Mouse (Mus musculus) erythroblast, embryonic 14.5 days (primary cell): ENCODE measurements around the gene Farsb. TPM values are rescaled to one million over a fixed set of nuclear protein-coding genes. Genes with fewer than 3 reads are reported as not detected.

Experiments
- H3K27me3 ChIP-seq: 2 replicates; pipeline ENCODE4 v1.6.1; 2012; ENCODE audit warnings: inconsistent platforms; ENCODE audit not compliant: control insufficient read depth
- H3K36me3 ChIP-seq: 2 replicates; pipeline ENCODE4 v1.6.1; 2012; ENCODE audit warnings: mild to moderate bottlenecking, inconsistent platforms; ENCODE audit not compliant: control insufficient read depth
- H3K4me1 ChIP-seq: 2 replicates; pipeline ENCODE4 v1.6.1; 2012; ENCODE audit warnings: inconsistent platforms; ENCODE audit not compliant: control insufficient read depth
- H3K4me3 ChIP-seq: replicated peaks from 2 replicates; pipeline ENCODE3; 2012; ENCODE audit warnings: moderate library complexity, mild to moderate bottlenecking, inconsistent platforms
- H3K9me3 ChIP-seq: 2 replicates; pipeline ENCODE4 v1.6.1; 2012; ENCODE audit warnings: low read length, inconsistent platforms, mixed read lengths; ENCODE audit not compliant: control insufficient read depth
- GATA1 ChIP-seq: IDR thresholded peaks from 2 replicates; pipeline ENCODE4 v1.6.1; 2012; ENCODE audit warnings: low read length, inconsistent platforms, mixed read lengths
- TAL1 ChIP-seq: IDR thresholded peaks from 3 replicates; pipeline ENCODE4 v1.6.1; 2012; ENCODE audit warnings: low read length, inconsistent platforms, mixed read lengths
- polyA plus RNA-seq: library from polyadenylated mRNA; stranded (reverse); fragments of >175 nt; gene quantifications from 2 replicates; pipeline ENCODE4 v1.2.3, GENCODE M21; 2012

Farsb gene
- polyA plus RNA-seq, 1 experiment, result 0.72 TPM

DNA sequence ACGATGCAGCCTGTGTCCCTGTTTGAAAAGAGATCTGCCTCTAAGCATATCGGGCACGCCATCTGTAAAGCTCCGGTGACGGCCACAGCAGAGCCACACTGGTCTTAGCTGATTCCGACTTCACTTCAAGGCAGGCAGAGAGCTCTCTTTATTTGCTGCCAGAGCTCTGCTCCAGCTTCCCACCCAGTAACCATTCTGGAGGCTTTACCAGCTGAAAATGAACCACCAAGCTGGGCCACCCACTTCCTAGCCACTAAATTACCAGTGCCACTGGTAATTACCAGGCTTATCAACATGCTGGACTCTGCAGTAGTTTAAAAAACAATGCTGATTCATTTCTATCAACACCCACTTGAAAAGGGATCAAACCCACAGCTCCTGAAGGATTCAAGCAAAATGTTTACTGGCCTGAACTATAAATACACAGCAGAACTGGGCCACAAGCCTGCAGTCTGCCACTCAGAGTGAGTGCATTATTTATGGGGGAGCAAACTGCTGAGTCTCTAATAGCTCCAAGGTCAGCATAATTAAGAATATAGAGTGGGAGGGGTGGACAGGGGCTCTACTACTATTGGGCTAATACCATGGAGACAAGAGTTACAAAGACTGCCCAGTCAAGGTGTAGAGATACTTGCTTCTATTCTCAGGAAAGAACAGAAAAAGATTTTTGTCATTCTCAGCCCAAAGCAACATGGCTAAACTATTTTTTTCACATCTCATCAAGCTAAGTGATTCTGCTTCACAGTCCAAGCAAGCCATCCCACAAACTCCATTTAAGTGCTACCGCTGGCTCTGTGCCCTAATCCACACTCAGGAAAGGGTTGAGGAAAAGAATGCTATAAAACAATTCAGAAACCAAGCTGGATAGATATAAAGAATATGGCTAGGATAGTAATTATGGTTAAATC, 62.6 kb downstream of the Farsb start:
- peaks cover 66% of the 10 kb centered on the region for H3K36me3 ChIP-seq
- H3K4me3 ChIP-seq, result no peak overlapping the region
- no peaks in the 10 kb centered on the region for H3K4me1 ChIP-seq

DNA sequence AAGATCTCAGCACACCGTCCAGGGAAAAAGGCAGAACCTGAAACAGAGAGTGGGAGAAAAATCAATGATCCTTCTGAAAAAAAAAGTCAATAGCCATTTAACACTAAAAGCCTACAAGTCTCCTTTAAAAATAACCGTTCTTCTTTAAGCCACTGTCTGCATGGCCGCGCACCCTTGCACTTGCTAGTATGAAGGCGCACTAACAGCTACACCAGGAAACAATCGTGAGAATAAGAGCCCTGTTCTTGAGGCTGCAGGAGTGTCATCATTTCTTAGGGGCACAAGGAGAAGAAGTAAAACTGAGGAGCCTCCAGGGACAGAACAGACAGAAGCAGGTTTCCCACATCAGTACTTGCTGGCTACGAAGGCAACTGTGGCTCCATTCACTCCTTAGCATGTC, 63.4 kb downstream of the Farsb start:
- Histone ChIP-seq H3K27me3 (no peaks in the 10 kb centered on the region), H3K4me1 (no peaks in the 10 kb centered on the region), H3K4me3 (no peak overlapping the region), H3K36me3 (peaks cover 68% of the 10 kb centered on the region), H3K9me3 (no peaks in the 10 kb centered on the region)
- TF ChIP-seq GATA1 (no peak), TAL1 (no peak)

More for the DNA sequence above, 62.6 kb downstream of the Farsb start:
- TF ChIP-seq GATA1 (no peak), TAL1 (no peak)
- no peaks in the 10 kb centered on the region for H3K9me3 ChIP-seq
- H3K27me3 ChIP-seq, result no peaks in the 10 kb centered on the region

DNA sequence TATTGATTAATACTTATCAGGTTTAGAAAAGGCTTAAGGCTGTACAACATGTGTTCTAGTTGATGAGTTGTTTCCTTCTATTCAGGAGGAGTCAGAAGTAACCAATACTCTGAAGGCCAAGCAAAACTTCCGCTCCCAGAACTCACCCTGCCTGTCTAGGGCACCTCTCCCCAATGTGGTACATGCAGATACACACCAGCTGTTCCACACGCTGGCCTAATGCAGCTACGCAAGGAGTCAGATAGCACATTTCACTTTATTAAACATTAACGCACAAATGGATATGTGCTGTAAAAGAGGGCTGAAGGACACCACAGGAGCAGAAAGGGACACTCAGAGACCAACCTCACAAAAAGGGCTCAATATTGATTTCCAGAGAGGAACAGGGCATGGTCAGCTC, 63.8 kb downstream of the Farsb start:
- TF ChIP-seq GATA1, result no peak
- no peak for TF ChIP-seq TAL1
- Histone ChIP-seq H3K36me3 (peaks cover 70% of the 10 kb centered on the region), H3K4me3 (no peak overlapping the region), H3K27me3 (no peaks in the 10 kb centered on the region), H3K9me3 (no peaks in the 10 kb centered on the region), H3K4me1 (no peaks in the 10 kb centered on the region)

DNA sequence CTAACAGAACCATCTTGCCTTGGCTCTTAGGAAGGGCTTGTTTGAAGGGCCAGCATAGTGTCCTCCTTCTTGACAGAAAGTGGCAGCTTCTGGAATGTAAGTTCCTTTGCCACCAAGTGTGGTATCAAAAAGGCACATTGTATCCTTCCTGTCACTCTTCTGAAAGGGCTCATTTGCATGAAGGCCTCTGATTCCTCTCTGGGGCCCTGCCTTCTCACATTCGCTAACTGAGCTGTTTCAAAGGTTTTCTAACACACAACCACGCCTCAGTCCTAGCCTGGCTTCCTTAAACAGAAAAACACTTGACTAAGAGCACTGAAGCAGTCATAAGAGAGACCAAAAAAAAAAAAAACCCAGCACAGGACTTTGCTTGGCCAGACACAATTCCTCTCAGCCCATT, 66.1 kb downstream of the Farsb start:
- H3K4me3 ChIP-seq, result no peak overlapping the region
- H3K9me3 ChIP-seq, result no peaks in the 10 kb centered on the region
- H3K36me3 ChIP-seq, result peaks cover 81% of the 10 kb centered on the region
- H3K4me1 ChIP-seq, result no peaks in the 10 kb centered on the region
- no peak for TF ChIP-seq TAL1
- TF ChIP-seq GATA1, result no peak
- H3K27me3 ChIP-seq, result no peaks in the 10 kb centered on the region

DNA sequence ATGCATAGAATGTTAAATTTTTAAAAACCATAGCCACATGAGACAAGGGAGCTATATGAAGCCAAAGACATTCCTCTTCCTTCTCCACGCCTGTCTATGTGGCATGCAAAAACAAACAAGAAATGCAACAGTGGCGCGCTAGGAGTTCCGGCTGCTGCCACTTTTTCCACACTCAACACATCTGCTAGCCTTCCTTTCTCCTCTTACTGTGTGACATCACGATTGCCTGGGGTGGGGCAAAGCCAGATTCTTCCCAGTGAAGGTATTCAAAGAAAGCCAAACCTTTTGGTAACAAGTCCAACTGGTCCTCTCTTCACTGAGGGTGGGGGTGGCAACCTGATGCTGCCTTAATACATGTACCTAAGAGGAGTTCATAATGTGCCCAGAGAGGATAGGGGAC, 66.9 kb downstream of the Farsb start:
- Histone ChIP-seq H3K36me3 (peaks cover 88% of the 10 kb centered on the region), H3K9me3 (no peaks in the 10 kb centered on the region), H3K4me3 (no peak overlapping the region), H3K27me3 (no peaks in the 10 kb centered on the region), H3K4me1 (no peaks in the 10 kb centered on the region)
- TF ChIP-seq GATA1 (no peak), TAL1 (no peak)

DNA sequence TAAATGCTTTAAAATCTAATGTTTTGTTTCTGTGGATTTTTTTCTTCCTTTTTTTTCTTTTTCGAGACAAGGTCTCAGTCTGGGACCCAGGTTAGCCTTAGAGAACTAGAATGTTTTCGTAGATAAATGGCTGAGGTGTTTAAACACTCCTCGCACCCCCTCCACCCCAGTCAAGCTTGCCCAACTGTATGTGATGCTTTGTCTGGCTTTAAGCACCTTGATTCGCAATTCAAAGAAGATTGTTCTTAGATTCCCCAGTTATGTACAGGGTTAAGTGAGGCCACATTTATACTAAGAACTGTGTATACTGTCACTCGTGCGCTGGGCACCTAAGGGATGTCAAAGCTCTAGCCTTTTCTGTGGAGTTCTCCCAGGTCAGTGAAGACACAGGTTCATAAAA, 68.4 kb downstream of the Farsb start:
- Histone ChIP-seq H3K4me3 (no peak overlapping the region), H3K36me3 (peaks cover 79% of the 10 kb centered on the region), H3K27me3 (no peaks in the 10 kb centered on the region), H3K9me3 (no peaks in the 10 kb centered on the region), H3K4me1 (no peaks in the 10 kb centered on the region)
- TF ChIP-seq TAL1, result no peak
- TF ChIP-seq GATA1, result no peak

DNA sequence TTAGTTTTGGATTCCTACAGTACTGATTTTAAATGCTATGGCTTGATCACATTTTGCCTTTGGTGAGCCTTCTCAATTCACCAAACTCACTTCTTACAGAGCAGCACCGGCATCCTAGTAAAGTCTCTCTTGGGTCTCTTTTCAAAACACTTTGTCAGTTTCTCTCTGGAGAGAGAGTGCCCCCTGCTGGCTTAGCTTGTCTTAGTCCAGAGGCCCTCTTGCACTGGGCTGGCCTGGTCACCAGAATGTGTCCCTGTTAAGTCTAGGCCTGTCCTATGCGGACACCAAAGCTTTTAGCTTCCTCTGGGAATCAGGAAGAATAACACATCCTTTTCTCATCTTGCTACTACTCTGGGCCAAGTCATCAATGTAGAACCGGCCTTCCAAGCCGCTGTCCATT, 69.1 kb downstream of the Farsb start:
- Histone ChIP-seq H3K9me3 (no peaks in the 10 kb centered on the region), H3K27me3 (no peaks in the 10 kb centered on the region), H3K4me1 (no peaks in the 10 kb centered on the region), H3K36me3 (peaks cover 73% of the 10 kb centered on the region), H3K4me3 (no peak overlapping the region)
- TF ChIP-seq GATA1, result no peak
- no peak for TF ChIP-seq TAL1

DNA sequence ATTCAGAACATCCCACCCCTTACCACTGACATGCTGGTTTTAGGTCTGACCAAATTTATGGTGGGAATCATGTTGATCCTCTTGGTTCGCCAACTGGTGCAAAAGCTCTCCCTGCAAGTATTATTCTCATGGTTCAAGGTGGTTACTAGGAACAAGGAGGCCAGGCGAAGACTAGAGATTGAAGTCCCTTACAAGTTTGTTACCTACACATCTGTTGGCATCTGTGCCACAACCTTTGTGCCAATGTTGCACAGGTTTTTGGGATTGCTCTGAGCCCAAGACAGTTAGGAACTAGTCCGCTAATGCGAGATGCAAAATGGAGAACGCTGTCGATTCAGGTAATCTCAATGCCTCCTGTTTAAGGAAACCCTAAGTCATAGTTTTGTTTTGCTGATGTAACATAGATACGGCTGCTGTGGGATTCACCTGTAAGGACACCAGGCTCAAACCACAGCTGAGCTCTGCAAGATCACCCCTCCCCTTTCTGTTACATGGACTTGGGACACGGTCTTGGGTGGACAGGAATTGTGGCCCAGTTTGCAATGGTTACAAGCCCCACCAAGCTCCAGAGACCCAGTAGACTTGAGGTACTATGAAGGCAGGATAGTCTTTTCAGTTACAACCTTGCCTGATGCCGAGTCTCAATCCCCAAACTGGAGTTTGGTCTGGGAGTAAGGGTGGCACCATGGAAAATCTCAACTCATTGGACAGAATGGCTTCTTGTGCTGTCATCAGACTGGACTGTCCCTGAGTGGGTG, 71.4 kb downstream of the Farsb start:
- H3K27me3 ChIP-seq, result no peaks in the 10 kb centered on the region
- TF ChIP-seq TAL1 (no peak), GATA1 (no peak)
- no peak overlapping the region for H3K4me3 ChIP-seq
- H3K4me1 ChIP-seq, result no peaks in the 10 kb centered on the region
- no peaks in the 10 kb centered on the region for H3K9me3 ChIP-seq
- peaks cover 50% of the 10 kb centered on the region for H3K36me3 ChIP-seq

DNA sequence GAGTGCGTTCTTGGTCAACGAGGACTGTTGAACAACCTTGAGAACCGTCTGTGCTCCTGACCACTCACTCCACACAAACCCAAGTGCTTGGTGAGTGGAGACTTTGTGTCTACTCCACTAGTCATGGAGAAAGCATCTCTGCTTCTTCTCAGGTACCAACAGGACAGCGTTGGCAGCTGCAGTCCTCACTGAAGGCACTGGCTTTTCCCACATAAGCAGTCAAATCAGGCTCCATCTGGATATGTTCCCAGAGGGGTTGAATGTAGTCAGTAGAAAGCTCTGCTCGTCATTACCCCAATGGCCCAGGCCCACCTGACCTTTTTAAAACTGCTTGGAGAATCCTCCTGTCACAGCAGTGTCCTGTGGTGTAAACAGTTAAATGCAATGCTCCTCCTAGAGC, 74.3 kb downstream of the Farsb start:
- Histone ChIP-seq H3K27me3 (no peaks in the 10 kb centered on the region), H3K9me3 (no peaks in the 10 kb centered on the region), H3K4me1 (no peaks in the 10 kb centered on the region), H3K36me3 (peaks cover 24% of the 10 kb centered on the region), H3K4me3 (no peak overlapping the region)
- TF ChIP-seq TAL1 (no peak), GATA1 (no peak)
